Mouse (Mus musculus) lung, adult 2 months (tissue): ENCODE data around the gene 1110008P14Rik.

Source experiments
- CTCF ChIP-seq: fragments of 200-500 bp; IDR thresholded peaks from 2 replicates; pipeline ENCODE4 v1.5.1; 2011; ENCODE audit warnings: mild to moderate bottlenecking, low read length, control low read depth; ENCODE audit not compliant: insufficient read depth
- POLR2A ChIP-seq: fragments of 200-500 bp; IDR thresholded peaks from 2 replicates; pipeline ENCODE4 v1.6.1; 2011; ENCODE audit warnings: low read depth, mild to moderate bottlenecking, control low read depth, low read length, borderline replicate concordance; ENCODE audit errors: extremely low read depth

DNA sequence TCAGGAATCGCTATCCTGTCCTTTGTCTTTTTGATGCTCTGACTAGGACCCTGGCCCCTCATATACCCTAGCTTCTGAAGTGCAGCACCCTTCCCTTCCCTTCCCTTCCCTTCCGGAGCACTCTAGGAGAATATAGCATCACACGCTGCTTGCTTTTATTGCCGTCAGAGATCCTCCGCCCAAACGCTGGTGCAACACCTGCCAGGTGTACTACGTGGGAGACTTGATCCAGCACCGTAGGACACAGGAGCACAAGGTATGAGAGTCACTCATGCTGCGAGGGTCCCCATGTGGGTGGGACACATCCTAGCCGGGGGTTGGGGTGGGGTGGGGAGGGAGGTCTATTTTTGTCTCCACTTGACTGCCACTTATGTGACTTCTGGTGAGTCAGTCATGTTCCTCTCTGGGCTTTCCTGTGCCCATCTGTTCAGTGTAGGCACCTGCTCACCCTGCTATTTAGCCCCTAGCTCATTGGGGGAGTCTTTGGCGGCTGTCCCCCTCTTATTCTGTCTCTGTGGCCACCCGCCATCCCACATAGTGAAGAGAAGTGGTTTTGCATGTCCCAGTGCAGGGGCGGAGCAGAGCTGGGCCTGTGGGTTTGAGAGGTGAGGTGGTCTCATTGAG, 6.3 kb downstream of the 1110008P14Rik start:
- TF ChIP-seq CTCF: no peak
- no peak for TF ChIP-seq POLR2A
